Mouse (Mus musculus): ENCODE measurements at regions not wholly inside any gene's neighbourhood (a gene's known extent, or its start where the extent isn't known, plus 50 kb on each side); places are given as distances from the start of the nearest gene placed in this dataset.

DNA sequence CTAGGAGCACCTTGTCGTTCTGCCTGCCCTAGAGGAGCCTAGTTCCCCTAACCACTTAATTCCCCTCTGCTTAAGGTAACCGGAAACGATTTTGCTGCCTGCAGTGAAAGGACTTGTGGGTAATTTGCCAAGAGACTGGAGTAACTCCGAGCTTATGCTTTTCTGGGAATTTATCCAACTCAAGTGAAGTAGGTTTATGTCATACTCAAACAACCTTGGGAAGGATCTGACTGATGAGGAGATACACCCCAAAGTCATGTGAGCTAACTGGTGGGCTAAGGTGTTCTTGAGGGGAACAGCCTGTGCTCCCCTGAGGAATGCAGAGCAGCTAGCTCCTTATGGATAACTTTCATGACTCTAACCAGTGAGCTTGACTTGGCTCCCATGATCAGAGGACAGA, 155.7 kb upstream of the Ttc29 start:
- TF ChIP-seq POLR2A (IDR thresholded peaks at IDR 0.05; ENCODE audit: low read depth, low read length) = no peak
- TF ChIP-seq CTCF (IDR thresholded peaks at IDR 0.05; ENCODE audit: extremely low read depth, insufficient read length, insufficient replicate concordance, low read depth, low read length) = no peak

Data from small intestine, adult 2 months (tissue).